Mouse (Mus musculus): Measurements from ENCODE around the gene Marveld3.

The Marveld3 gene

DNA sequence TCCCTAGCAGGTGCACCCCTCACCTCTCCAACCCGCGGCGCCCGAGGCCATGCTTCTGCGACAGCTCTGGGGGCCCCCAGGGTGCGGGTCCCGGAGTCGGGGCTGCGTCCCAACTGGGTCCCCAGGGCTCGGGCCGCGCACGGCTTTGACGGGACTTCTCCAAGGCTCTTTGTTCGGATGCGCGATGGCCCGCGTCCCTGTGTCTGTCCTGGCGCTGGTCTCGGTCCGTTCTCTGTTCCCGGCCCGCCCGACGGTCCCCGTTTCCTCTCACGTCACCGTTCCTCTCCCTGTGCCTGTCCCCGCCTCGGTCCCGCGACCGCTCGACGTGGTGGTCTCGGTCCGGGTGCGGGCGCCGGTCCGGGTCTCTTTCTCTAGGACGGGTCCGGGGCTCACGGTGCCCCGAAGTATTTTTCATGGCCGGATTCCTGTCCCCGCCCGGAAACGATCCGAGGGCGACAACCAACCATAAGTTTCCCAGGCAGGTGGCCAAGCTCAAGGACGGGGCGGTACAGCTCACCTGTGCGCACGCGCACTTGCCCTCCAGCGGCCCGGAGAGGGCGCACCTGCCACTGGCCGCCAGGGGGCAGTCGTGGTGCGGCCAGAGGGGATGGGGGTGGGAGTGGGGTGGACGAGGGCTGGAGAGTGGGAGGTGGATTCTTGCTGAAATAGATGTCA, at the start of gene Marveld3:
Marveld3 (minus strand) TSS at position 511 of the 675 bp plus-strand sequence.
- DNase-seq (ENCODE audit: low read depth, low spot score), result no peak

DNA sequence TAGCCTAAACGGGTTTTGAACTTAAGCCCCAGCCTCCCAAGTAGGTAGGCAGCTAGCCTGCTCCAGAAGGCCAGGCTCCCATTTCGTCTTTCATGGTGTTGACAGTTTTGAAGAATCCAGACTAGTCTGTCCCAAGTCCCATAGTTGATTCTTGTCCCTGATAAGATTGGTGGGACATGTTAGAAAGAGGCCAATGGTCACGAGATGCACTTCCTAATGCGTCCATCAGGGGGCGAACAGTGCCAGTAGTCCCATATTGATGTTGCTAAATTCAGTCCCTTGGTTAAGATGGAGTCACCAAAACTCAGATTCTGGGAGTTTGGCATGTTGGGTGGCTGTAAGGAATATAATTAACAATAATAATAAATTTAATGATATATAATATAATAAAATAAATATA, 48.9 kb upstream of the Marveld3 start:
- DNase-seq (ENCODE audit: low read depth, low spot score), result no peak

DNA sequence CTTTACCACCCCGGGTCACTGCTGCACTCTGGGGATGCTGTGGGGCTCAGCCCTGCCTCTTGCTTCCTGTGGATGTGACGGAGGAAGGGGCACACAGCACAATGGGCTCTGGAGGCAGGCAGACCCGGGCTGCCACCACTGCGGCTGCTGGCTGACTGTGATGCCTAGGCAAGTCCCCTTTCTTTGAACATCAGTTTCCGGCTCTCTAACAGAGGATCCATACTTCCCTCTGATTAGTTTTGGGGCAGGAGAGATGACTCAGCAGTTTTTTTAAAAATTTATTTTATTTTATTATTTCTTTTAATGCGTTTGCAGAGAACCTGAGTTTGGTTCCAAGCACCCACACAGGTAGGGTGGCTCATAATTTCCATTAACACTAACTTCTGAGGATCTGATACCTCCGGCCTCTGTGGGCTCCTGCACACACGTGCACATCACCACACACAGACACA, 47.0 kb upstream of the Marveld3 start:
- no peak for DNase-seq (ENCODE audit: low read depth, low spot score)

DNA sequence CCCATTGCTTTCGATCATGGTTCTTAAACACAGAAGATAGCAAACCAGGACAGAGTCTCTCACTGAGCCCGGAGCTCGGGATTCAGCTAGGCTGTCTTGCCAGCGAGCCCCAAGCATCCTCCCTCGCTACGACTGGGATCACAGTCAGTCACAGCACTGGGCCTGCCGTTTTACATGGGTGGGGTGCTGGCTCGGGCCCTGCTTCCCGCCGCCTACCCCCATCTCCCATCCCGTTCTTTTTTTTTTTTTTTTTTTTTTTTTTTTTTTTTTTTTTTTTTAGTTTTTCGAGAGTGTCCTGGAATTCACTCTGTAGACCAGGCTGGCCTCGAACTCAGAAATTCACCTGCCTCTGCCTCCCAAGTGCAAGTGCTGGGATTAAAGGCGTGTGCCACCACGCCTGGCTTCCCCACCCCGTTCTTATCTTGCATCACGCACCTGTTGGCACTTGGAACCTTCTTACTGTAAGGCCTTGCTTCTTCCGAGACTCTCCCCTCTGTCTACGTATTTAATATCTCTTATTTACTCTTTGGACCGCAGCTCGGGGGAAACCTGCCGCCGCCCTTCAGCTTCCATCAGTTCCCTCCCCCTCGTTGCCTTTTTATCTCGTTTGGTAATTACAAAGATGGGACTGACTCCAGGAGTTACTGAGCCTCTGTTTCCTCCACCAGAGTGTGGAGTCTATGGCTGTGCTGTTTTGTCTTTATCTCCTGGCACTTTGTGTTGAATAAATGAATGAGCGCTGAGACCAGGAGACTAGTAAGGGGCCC, 46.4 kb upstream of the Marveld3 start:
- DNase-seq (ENCODE audit: low read depth, low spot score), result no peak

DNA sequence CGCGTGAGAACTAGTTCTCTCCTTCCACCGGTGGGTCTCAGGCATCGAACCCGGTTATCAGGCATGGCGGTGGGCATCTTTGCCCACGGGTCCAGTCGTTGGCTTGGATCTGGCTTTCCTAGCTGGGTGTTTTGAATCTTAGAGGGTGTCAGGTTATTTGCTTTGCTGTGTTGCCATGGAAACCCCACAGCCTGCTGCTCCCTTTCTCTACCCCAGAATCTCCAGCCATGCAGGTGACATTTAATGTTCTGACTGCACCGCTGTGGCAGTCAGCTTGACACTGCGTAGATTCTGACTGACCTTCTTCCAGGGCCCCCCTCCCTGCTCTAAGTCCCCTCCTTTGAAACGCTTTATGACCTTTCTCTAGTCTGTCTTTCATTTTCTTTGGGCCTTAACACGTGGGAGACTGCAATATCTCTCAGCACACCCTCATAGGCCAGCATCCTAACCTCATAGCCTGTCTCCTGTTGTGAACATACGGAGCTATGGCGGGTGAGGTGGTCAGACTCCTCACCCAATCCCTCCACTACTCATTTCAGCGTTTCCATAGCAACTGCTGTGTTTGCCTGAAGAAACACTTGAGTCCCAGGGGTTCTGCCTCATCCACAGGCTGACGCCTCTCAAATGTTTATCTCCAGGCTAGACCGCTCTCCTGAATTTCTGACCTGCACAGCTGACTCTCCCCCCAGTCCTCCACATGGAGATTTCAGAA, 44.5 kb upstream of the Marveld3 start:
- DNase-seq (ENCODE audit: low read depth, low spot score), result peak; percentile 50

DNA sequence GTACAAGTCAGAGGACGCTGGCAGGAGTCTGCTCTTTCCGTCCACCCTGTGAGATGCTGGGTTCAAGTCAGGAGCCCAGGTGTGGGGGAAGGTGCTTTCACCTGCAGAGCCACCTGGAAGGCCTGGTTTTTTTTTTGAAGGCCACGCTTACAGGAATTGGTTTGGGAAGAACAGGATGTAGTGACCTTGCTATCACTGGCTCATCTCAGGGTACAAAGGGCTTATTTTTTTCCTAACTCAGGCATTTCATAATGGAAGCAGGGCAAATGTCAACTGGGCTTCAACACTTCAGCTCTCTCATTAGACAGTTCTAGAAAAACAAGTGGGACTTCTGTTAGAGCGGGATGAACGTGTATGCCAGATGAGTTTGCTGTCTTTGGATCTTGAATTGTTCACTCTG, 42.3 kb upstream of the Marveld3 start:
- no peak for DNase-seq (ENCODE audit: low read depth, low spot score)

DNA sequence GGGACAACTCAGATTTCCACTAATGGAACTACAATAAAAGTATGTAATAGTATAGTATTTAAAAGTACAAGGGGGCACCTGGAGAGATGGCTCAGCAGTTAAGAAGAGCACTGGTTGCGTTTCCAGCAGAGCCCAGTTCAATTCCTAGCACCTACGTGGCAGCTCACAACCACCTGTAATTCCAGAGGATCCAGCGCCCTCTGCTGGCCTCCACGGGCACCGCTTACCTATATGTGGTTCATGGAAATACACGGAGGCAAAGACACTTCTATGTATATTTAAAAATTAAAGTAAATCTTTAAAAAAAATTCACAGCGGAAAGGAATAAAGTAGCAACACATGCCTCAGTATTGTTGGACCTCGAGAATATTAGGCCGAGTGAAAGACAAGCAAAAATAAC, 41.0 kb upstream of the Marveld3 start:
- DNase-seq (ENCODE audit: low read depth, low spot score), result no peak

DNA sequence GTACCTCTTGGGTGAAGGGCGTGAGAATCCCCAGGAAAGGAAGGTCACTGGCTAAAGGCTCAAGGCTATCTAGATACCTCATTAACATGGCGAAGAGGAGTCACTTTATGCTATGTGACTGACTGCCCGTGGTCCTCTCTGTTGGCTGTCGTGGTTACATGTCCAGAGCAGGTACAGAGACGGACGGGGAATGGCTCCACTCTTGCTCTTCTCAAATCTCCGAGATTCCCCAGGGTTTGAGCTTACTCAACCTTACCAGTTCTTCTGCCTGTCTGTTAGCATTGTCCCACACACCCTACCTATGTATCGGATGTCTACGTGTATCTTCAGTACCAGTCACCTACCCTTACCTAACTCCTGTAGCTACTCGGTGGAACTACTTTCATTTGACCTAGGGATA, 38.0 kb upstream of the Marveld3 start:
- DNase-seq (ENCODE audit: low read depth, low spot score), result no peak

DNA sequence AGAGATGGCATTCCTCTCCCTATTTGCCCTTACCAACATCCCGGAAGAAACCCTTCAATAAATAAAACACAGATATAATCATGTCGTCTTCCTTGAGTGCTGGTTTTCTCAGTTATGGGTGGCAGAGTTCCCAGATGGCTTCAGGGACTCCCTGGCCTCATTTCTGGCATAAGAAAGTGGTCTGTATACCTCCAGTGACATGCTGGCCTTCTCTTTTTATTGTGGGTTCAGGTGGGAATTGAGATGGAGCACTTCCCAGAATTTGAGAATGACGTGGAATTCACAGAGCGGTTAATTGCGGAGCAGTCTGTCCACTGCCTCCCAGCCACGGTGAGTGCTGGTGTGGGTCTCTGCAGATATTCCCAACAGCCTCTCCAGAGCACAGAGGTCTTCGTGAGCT, 36.1 kb upstream of the Marveld3 start:
- no peak for DNase-seq (ENCODE audit: low read depth, low spot score)

DNA sequence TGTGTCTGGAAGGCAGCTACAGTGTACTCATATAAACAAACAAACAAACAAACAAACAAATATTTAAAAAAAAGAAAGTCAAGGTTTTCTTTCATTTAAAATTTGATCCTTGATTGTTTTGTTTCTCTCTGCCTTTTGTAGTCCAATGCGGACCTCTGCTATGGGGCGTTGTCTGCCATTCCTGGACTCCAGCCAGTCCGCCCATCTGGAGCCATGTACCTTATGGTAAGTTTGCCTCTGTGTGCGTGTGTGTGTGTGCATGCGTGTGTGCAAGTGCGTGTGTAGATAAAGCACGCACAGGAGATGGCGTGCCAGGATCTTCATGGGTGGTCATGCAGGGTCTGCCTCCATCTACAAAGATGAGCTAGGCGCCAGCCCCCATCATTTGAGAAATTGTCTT, 35.4 kb upstream of the Marveld3 start:
- DNase-seq (ENCODE audit: low read depth, low spot score), result no peak

DNA sequence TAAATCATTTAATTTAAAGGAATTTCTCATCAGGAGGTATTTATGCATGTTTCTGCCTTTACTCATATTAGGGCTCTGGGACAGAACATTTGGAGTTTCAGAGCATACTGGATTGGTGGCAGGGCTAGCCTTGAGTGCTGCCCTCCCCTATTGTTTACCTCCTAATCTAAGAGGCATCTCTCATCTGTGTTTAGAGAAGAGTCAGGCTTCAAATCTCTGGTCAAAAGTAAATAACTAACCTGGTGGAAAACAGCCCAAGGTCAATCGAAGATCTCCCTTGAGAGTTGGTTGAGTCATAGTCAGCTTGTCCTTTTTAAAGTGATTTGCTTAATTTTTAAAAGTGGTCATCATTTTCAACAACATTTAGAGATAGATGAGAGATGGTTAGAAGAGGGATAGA, 30.9 kb upstream of the Marveld3 start:
- no peak for DNase-seq (ENCODE audit: low read depth, low spot score)

DNA sequence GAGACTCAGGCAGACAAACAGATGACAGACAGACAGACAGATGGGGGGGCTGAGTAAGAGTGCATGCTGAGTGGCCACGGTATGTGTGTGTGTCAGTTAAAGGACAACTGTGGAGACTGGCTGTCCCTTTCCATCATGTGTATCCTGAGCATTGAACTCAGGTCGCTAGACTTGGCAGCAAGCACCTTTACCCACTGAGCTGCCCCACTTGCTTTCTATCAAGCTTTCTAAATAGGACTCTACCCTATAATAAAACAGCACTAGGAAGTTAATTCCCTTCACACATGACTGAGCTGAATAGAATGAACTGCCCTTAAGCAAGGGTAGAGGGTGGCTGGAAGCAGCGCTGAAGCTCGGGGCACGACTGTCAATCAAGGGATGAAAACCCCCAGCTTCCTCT, 30.2 kb upstream of the Marveld3 start:
- DNase-seq (ENCODE audit: low read depth, low spot score), result no peak

DNA sequence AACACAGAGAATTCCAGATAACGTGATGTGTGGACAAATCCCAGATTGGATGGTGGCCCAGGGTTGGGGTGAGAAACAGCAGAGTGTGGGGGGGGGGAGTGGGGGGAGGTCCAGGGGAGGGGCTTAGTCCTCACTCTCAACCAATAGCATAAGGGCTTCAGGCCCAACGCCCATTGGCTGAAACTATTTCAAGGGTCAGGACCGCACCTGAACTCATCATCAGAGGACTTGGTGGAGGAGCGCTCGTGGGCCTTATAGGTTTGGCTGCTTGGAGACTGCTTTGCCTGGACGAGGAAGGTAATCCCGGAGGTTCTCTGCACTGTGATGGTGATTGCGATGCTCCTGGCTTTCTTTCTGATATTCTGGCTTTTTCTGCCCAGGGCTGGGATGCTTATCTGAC, 28.2 kb upstream of the Marveld3 start, which contains the start of gene Tat:
Tat (plus strand) TSS at position 214 of the 400 bp plus-strand sequence.
- no peak for DNase-seq (ENCODE audit: low read depth, low spot score)

DNA sequence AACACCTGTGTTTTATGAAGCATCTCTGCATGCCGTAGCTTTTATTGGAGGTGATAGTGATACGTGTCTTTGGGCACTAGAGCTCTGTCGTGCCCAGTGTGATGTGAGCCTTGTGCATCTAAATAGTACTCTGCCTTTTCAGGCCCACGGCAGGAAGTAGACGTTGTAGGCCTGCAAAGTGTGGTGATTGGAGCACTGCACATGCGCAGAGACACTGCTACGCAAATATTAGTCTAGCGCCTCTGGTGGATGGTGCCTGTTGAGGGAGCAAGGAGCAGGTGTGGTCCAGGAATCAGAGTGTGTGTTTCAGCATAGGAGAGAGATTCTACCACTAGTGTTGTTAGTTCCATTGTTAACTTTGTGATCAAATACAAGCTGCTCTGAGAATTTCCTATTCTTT, 27.1 kb upstream of the Marveld3 start:
- DNase-seq (ENCODE audit: low read depth, low spot score), result no peak

DNA sequence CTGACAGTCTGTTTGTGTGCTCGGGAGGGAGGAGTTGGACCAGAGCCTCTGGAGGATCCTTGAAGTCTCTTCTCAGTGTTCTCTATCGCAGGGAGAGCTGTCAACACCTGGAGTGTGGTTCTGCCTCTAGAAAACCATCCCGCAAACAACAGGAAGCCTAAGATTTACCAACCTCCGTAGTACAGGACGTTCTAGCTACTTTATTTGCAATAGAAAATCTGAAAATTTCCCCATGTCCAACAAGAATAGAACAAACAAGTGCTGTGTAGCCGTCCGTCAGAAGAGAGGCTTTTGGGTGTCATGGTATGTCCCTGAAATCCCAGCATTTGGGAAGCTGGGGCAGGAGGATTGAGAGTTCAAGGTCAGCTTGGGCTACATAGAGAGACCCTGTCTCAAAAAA, 25.8 kb upstream of the Marveld3 start:
- no peak for DNase-seq (ENCODE audit: low read depth, low spot score)

DNA sequence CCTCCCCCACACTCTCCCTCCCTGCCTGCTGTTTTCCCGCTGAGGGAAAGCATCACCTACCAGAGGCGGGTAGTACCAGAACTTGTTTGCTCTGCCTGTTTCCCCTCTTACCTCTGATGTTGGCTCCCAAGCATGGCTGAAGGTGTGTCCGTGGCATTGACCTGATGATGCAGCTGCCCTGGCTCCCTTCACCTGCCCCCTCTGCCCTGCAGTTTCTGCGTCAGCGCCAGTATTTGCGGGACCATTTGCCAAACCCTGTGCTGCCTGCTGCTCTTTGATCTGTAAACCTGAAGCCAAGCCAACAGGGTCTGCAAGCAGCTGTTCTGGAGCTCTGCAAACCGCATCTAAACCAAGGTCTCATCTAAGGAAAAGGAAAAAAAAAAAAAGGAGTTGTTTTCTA, 24.4 kb upstream of the Marveld3 start:
- no peak for DNase-seq (ENCODE audit: low read depth, low spot score)

DNA sequence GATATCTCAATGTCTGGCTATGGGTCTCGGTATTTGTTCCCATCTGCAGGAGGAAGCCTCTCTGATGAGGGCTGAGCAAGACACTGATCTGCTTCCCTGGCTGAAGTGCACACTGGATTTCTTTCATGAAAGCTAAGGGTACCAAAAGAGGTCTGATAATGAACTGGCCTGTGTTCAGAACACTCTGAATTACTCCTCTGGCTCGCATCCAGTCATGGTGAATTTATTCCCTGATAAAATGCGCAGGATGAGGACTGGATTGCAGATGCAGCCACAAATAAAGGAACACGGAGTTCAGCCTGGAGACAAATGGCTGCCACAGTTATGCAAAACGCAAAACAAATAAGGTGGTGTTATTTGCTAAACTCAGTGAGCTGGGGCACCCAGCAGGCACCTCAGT, 21.9 kb upstream of the Marveld3 start:
- no peak for DNase-seq (ENCODE audit: low read depth, low spot score)

DNA sequence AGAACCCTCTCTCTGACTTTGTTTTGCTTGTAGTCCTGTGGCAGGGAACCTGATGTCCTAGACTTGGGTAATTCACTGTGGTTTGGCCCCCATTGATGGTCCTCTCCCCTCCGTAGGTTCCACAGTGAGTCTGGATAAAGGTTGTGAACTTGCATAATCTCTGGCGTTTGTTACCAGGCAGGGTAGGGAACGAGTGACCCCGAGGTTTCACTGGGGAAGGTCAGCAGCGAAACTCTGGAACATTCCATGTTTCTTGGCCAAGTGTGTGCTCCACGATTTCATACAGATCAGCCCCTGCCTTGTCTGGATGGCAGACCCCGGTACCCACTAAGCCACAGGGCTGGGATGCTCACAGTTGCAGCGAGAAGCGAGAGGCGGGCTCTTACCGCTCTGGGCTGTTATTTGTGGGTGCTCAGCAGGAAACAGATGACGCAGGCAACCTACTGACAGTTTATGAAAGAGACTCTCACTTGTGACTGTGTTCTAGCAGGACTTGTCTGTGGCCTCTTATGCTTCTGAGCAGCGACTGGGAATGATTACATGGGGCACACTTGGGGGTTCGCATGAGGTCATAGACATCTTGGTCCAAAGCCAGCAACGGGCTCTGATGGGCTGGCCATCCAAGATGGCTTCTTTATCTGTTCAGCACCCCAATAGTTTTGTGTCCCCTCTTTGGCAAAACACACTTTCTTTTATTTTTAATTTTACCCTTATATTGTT, 20.5 kb upstream of the Marveld3 start:
- DNase-seq (ENCODE audit: low read depth, low spot score), result no peak

DNA sequence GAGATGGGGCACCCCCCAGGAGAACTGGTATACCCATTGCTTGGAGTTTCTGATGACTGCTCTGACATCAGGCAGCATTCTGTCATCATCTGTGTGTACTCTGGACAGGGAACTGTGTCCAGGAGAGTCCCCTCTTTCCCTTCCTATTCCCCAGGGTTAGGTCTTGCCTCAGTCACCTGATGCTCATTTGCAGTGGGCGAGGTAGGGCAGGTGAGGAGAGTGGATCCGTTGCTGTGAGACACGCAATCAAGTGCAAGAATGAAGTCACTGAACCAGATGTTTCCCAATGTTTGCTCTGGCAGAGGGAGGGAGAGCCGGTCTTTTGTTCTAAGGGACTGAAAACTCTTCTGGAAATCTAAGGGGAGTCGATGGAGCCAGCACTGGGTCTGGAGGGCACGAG, 17.3 kb upstream of the Marveld3 start:
- no peak for DNase-seq (ENCODE audit: low read depth, low spot score)

DNA sequence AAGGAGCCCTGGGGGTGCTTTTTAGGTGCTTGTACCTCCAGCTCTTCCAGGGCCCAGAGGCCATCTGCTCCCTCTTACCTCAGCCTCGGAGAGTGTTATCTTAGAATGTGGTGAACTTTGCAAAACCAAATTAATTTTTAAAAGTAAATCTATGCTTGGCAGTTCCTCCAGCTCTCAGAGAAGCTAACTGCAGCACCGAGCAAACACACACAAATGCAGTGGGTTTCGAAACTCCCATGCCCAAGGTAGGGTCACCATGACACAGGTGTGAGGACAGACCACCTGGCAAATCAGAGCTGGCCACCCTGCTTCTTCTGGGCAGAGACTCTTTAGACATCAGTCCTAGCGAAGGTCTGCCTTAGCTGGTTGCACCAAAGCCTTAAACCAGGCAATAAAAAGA, 10.9 kb upstream of the Marveld3 start:
- no peak for DNase-seq (ENCODE audit: low read depth, low spot score)

DNA sequence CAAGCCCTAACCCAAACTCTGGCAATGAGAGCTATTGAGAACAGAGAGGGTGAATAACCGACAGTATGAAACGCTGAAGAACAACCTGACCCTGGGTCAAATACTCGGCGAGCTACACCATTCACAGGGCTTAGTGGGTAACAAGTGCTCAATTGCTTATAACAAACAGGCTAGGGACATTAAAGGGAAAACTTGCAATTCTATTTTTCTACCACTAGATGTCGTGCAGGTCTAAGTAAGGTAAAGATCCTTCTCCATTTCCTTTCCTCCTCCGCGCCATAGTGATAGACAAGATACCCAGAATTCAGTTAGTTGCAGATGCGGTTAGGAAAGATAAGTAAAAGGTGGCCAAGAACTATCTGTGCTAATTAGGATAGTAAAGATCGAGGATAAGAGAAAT, 8.3 kb upstream of the Marveld3 start:
- DNase-seq (ENCODE audit: low read depth, low spot score), result no peak

DNA sequence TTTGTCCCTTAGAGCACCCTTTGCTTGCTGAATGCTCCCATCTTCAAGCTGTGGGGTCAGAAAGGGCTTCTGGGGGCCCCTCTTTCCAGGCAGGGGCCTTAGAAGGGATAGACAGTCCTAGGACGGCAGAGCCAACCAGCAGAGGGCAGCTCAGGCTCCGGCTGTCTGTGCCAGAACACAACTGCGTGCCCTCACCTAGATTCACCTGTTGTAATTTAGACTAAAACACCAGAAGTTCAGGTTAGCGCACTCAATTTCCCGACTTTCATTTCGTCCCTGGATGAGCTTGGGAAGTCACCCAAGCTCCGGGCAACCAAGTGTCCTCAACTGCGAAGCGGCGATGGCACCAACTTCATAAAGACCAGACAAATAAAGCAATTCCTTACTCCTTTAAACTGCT, 6.8 kb upstream of the Marveld3 start:
- DNase-seq (ENCODE audit: low read depth, low spot score), result no peak
